10 mouse cellular contexts compared by ENCODE assay signal in the genomic region with DNA sequence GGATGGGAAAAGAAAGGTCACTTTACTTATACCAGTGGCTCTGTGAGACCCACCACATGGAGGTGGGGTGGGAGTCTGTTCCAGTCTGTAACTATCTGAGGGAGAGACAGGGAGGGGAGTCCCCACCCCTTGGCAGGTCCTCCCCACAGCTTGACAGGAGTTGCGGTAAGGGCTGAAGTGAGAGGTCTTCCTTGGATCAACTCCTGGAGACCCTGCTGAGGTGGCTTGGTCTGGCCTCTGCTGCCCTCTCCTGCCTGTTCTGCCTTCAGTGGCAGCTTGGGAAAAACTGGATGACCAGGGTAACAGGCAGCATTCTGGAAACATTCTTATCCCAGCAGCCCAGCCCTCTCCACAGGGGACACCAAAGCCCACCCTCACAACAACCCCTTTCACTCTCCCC. TPM values are rescaled to one million over a fixed set of nuclear protein-coding genes. Genes with fewer than 3 reads are reported as not detected.
DNase-seq lines count a peak whose midpoint lies in the region; ATAC-seq and TF ChIP-seq lines count a peak whose summit lies in the region.
"Had no signal": no experiment of that assay in that cellular context is flagged by ENCODE, and none has a peak within 500 bp of the region (broad histone marks: within the 10 kb centered on the region; RNA-seq: fewer than 3 reads in every experiment).

No protein-coding gene starts in this region.

- peak; percentile 62 for TF ChIP-seq CTCF in hindbrain, postnatal 0 days (IDR thresholded peaks at IDR 0.05; ENCODE audit: low read depth)
- peak; percentile 19; the same call in 1 of the 2 replicates for TF ChIP-seq CTCF in small intestine, adult 2 months (IDR thresholded peaks at IDR 0.05; ENCODE audit: extremely low read depth, insufficient read length, insufficient replicate concordance, low read depth, low read length)

- peaks cover 63% of the 10 kb centered on the region for H3K27me3 ChIP-seq in hindbrain, postnatal 0 days (ENCODE audit: insufficient read depth, low read length)
- H3K27me3 ChIP-seq in hindbrain, embryonic 16.5 days (replicated peaks; ENCODE audit: control insufficient read depth, insufficient read depth, low read length) = peaks cover 79% of the 10 kb centered on the region
- peaks cover 89% of the 10 kb centered on the region for H3K27me3 ChIP-seq in midbrain, embryonic 10.5 days (ENCODE audit: low read depth, poor library complexity, severe bottlenecking)
- peaks cover 60% of the 10 kb centered on the region for H3K27me3 ChIP-seq in midbrain, embryonic 16.5 days (ENCODE audit: control insufficient read depth, insufficient read depth, low read depth, low read length)
- H3K27me3 ChIP-seq in embryonic facial prominence, embryonic 11.5 days (ENCODE audit: control insufficient read depth, insufficient read depth, low read length) = peaks cover 58% of the 10 kb centered on the region
- peaks cover 36% of the 10 kb centered on the region for H3K27me3 ChIP-seq in small intestine, adult 2 months (ENCODE audit: control insufficient read depth, insufficient read depth, low read length)

- H3K9me3 ChIP-seq in hindbrain, postnatal 0 days (ENCODE audit: low read length) = no peaks in the 10 kb centered on the region
- no peaks in the 10 kb centered on the region for H3K9me3 ChIP-seq in hindbrain, embryonic 16.5 days (ENCODE audit: control insufficient read depth, low read length)
- H3K9me3 ChIP-seq in midbrain, embryonic 10.5 days (replicated peaks) = no peaks in the 10 kb centered on the region
- H3K9me3 ChIP-seq in midbrain, embryonic 16.5 days (replicated peaks; ENCODE audit: control insufficient read depth, low read length, poor library complexity, severe bottlenecking) = no peaks in the 10 kb centered on the region
- H3K9me3 ChIP-seq in embryonic facial prominence, embryonic 11.5 days (replicated peaks; ENCODE audit: control insufficient read depth, low read length) = no peaks in the 10 kb centered on the region
- H3K9me3 ChIP-seq: embryonic facial prominence, embryonic 15.5 days had no signal

- 0% methylated on average over 1 of the region's 1 CpGs for WGBS in hindbrain, postnatal 0 days
- WGBS in hindbrain, embryonic 16.5 days = 0% methylated on average over 1 of the region's 1 CpGs
- 0% methylated on average over 1 of the region's 1 CpGs for WGBS in midbrain, embryonic 10.5 days
- 0% methylated on average over 1 of the region's 1 CpGs for WGBS in midbrain, embryonic 16.5 days
- 7% methylated on average over 1 of the region's 1 CpGs for WGBS in embryonic facial prominence, embryonic 11.5 days
- whole genome bisulfite sequencing in small intestine, adult 2 months = 4% methylated on average over 1 of the region's 1 CpGs

- no peak overlapping the region for H3K4me2 ChIP-seq in hindbrain, postnatal 0 days (ENCODE audit: low read depth, low read length)
- H3K4me2 ChIP-seq in hindbrain, embryonic 16.5 days (ENCODE audit: low read length) = no peak overlapping the region
- no peak overlapping the region for H3K4me2 ChIP-seq in midbrain, embryonic 16.5 days (ENCODE audit: low read length)
- no peak overlapping the region for H3K4me2 ChIP-seq in embryonic facial prominence, embryonic 11.5 days (ENCODE audit: low read depth, low read length)
- H3K4me2 ChIP-seq: embryonic facial prominence, embryonic 15.5 days had no signal

- H3K4me1 ChIP-seq in hindbrain, postnatal 0 days (ENCODE audit: insufficient read depth, low read length) = no peaks in the 10 kb centered on the region
- no peaks in the 10 kb centered on the region for H3K4me1 ChIP-seq in hindbrain, embryonic 16.5 days (ENCODE audit: control insufficient read depth, insufficient read depth, low read depth, low read length)
- H3K4me1 ChIP-seq in midbrain, embryonic 10.5 days = peaks cover 14% of the 10 kb centered on the region
- no peaks in the 10 kb centered on the region for H3K4me1 ChIP-seq in midbrain, embryonic 16.5 days (ENCODE audit: control insufficient read depth, insufficient read depth, low read length)
- peaks cover 8% of the 10 kb centered on the region for H3K4me1 ChIP-seq in embryonic facial prominence, embryonic 11.5 days (ENCODE audit: control insufficient read depth, insufficient read depth, low read length)
- peaks cover 2% of the 10 kb centered on the region for H3K4me1 ChIP-seq in small intestine, adult 2 months (ENCODE audit: control insufficient read depth, insufficient read depth, insufficient read length, low read length)

- H3K36me3 ChIP-seq in hindbrain, postnatal 0 days (ENCODE audit: insufficient read depth, low read length) = no peaks in the 10 kb centered on the region
- H3K36me3 ChIP-seq in hindbrain, embryonic 16.5 days (ENCODE audit: control insufficient read depth, insufficient read depth, low read length) = no peaks in the 10 kb centered on the region
- H3K36me3 ChIP-seq in midbrain, embryonic 10.5 days = no peaks in the 10 kb centered on the region
- no peaks in the 10 kb centered on the region for H3K36me3 ChIP-seq in midbrain, embryonic 16.5 days (ENCODE audit: control insufficient read depth, insufficient read depth, low read length)
- no peaks in the 10 kb centered on the region for H3K36me3 ChIP-seq in embryonic facial prominence, embryonic 11.5 days (replicated peaks; ENCODE audit: control insufficient read depth, insufficient read depth, low read depth, low read length)
- H3K36me3 ChIP-seq in small intestine, adult 2 months (ENCODE audit: control insufficient read depth, insufficient read depth, low read length) = no peaks in the 10 kb centered on the region; the same call in 1 of the 2 replicates
- H3K36me3 ChIP-seq: embryonic facial prominence, embryonic 15.5 days had no signal

- no peak overlapping the region for H3K27ac ChIP-seq in hindbrain, postnatal 0 days
- H3K27ac ChIP-seq in hindbrain, embryonic 16.5 days (ENCODE audit: low read depth, low read length) = no peak overlapping the region
- no peak overlapping the region for H3K27ac ChIP-seq in midbrain, embryonic 10.5 days (replicated peaks)
- H3K27ac ChIP-seq in midbrain, embryonic 16.5 days (ENCODE audit: low read length) = no peak overlapping the region
- no peak overlapping the region for H3K27ac ChIP-seq in embryonic facial prominence, embryonic 11.5 days (replicated peaks; ENCODE audit: low read depth, low read length)
- H3K27ac ChIP-seq in small intestine, adult 2 months (ENCODE audit: insufficient read depth, low read depth, low read length) = peak overlapping the region; percentile 21; the same call in 1 of the 2 replicates
- H3K27ac ChIP-seq: embryonic facial prominence, embryonic 15.5 days had no signal

- H3K9ac ChIP-seq in hindbrain, postnatal 0 days (replicated peaks; ENCODE audit: low read length) = no peak overlapping the region
- no peak overlapping the region for H3K9ac ChIP-seq in hindbrain, embryonic 16.5 days (ENCODE audit: low read depth, low read length)
- H3K9ac ChIP-seq in midbrain, embryonic 16.5 days (ENCODE audit: low read depth, low read length) = no peak overlapping the region
- H3K9ac ChIP-seq in embryonic facial prominence, embryonic 11.5 days (replicated peaks; ENCODE audit: low read length) = no peak overlapping the region
- H3K9ac ChIP-seq: embryonic facial prominence, embryonic 15.5 days had no signal

- no peak for TF ChIP-seq POLR2A in small intestine, adult 2 months (IDR thresholded peaks at IDR 0.05; ENCODE audit: low read depth, low read length)

- peak; percentile 37 for DNase-seq in hindbrain, postnatal 0 days (ENCODE audit: low spot score)
- peak; percentile 47 for DNase-seq in midbrain, embryonic 10.5 days (ENCODE audit: low spot score)
- peak; percentile 41 for DNase-seq in embryonic facial prominence, embryonic 11.5 days (ENCODE audit: low spot score)
- no peak for DNase-seq in adrenal gland, postnatal 4 days (ENCODE audit: low spot score in 2 of 2)
- no peak for DNase-seq in left cerebral cortex, adult 18-20 months (ENCODE audit: low spot score in 2 of 2)
- DNase-seq: kidney, adult 18-20 months had no signal

- H3K4me3 ChIP-seq in hindbrain, postnatal 0 days (ENCODE audit: low read length) = no peak overlapping the region
- no peak overlapping the region for H3K4me3 ChIP-seq in hindbrain, embryonic 16.5 days (ENCODE audit: low read length)
- no peak overlapping the region for H3K4me3 ChIP-seq in midbrain, embryonic 10.5 days
- H3K4me3 ChIP-seq in midbrain, embryonic 16.5 days (ENCODE audit: low read depth, low read length) = no peak overlapping the region
- no peak overlapping the region for H3K4me3 ChIP-seq in embryonic facial prominence, embryonic 11.5 days (ENCODE audit: low read depth, low read length)
- no peak overlapping the region for H3K4me3 ChIP-seq in small intestine, adult 2 months (ENCODE audit: low read depth, low read length)
- H3K4me3 ChIP-seq: embryonic facial prominence, embryonic 15.5 days had no signal

- ATAC-seq in hindbrain, postnatal 0 days = no peak
- ATAC-seq in hindbrain, embryonic 16.5 days = no peak
- ATAC-seq in midbrain, embryonic 16.5 days = no peak
- no peak for ATAC-seq in embryonic facial prominence, embryonic 11.5 days (replicated peaks; ENCODE audit: insufficient number of reproducible peaks, low FRiP score, low TSS enrichment, low read depth)

RNA-seq across cellular contexts. Expression of gene Foxf1, which starts 6.5 kb away (rescaled TPM):
- 1.8 and 1.9 TPM in 2 replicates for total RNA-seq in hindbrain, postnatal 0 days (2014; rRNA removed)
- 1.2 and 1.4 TPM in 2 replicates for polyA plus RNA-seq in hindbrain, postnatal 0 days (2015; fragmentation: Nextera tagmentation; extraction: Ambion mirVana)
- polyA plus RNA-seq in hindbrain, embryonic 16.5 days (2015; fragmentation: Nextera tagmentation; extraction: Ambion mirVana) = 1.1 and 1.3 TPM in 2 replicates
- polyA plus RNA-seq in midbrain, embryonic 10.5 days (2016; fragmentation: Nextera tagmentation; extraction: Ambion mirVana) = 0.17 and 1.1 TPM in 2 replicates
- 0.91 and 1.1 TPM in 2 replicates for polyA plus RNA-seq in midbrain, embryonic 16.5 days (2015; fragmentation: Nextera tagmentation; extraction: Ambion mirVana)
- polyA plus RNA-seq in embryonic facial prominence, embryonic 11.5 days (2014; fragmentation: Nextera tagmentation; extraction: Ambion mirVana) = 19.6 and 24.5 TPM in 2 replicates
- polyA plus RNA-seq in small intestine, adult 2 months (2012; rRNA removed) = 28.2 and 49.6 TPM in 2 replicates
- 1 to 10 TPM; 1.1 TPM for total RNA-seq in adrenal gland, postnatal 4 days (2021)
- under 1 TPM; 0.67 to 0.98 TPM for total RNA-seq in left cerebral cortex, adult 18-20 months (2021)

RNA-seq across cellular contexts. Expression of gene Mthfsd, which starts 17.5 kb away (rescaled TPM):
- 39.9 and 45.6 TPM in 2 replicates for total RNA-seq in hindbrain, postnatal 0 days (2014; rRNA removed)
- polyA plus RNA-seq in hindbrain, postnatal 0 days (2015; fragmentation: Nextera tagmentation; extraction: Ambion mirVana) = 44.4 and 47.0 TPM in 2 replicates
- polyA plus RNA-seq in hindbrain, embryonic 16.5 days (2015; fragmentation: Nextera tagmentation; extraction: Ambion mirVana) = 45.2 and 46.3 TPM in 2 replicates
- polyA plus RNA-seq in midbrain, embryonic 10.5 days (2016; fragmentation: Nextera tagmentation; extraction: Ambion mirVana) = 66.3 and 66.8 TPM in 2 replicates
- 52.3 and 53.0 TPM in 2 replicates for polyA plus RNA-seq in midbrain, embryonic 16.5 days (2015; fragmentation: Nextera tagmentation; extraction: Ambion mirVana)
- polyA plus RNA-seq in embryonic facial prominence, embryonic 11.5 days (2014; fragmentation: Nextera tagmentation; extraction: Ambion mirVana) = 50.0 and 52.5 TPM in 2 replicates
- polyA plus RNA-seq in small intestine, adult 2 months (2012; rRNA removed) = 22.6 and 23.4 TPM in 2 replicates
- 10 to 100 TPM; 39.2 to 42.7 TPM for total RNA-seq in adrenal gland, postnatal 4 days (2021)
- 10 to 100 TPM; 37.1 to 43.3 TPM for total RNA-seq in left cerebral cortex, adult 18-20 months (2021)

RNA-seq across cellular contexts. Expression of gene Foxc2, which starts 25.3 kb away (rescaled TPM):
- total RNA-seq in hindbrain, postnatal 0 days (2014; rRNA removed) = 3.7 and 10.6 TPM in 2 replicates
- polyA plus RNA-seq in hindbrain, postnatal 0 days (2015; fragmentation: Nextera tagmentation; extraction: Ambion mirVana) = 2.8 and 3.6 TPM in 2 replicates
- 1.9 and 2.8 TPM in 2 replicates for polyA plus RNA-seq in hindbrain, embryonic 16.5 days (2015; fragmentation: Nextera tagmentation; extraction: Ambion mirVana)
- polyA plus RNA-seq in midbrain, embryonic 10.5 days (2016; fragmentation: Nextera tagmentation; extraction: Ambion mirVana) = 5.1 and 6.1 TPM in 2 replicates
- polyA plus RNA-seq in midbrain, embryonic 16.5 days (2015; fragmentation: Nextera tagmentation; extraction: Ambion mirVana) = 1.7 and 2.0 TPM in 2 replicates
- 15.1 and 15.7 TPM in 2 replicates for polyA plus RNA-seq in embryonic facial prominence, embryonic 11.5 days (2014; fragmentation: Nextera tagmentation; extraction: Ambion mirVana)
- polyA plus RNA-seq in small intestine, adult 2 months (2012; rRNA removed) = 0.53 and 0.63 TPM in 2 replicates
- total RNA-seq in adrenal gland, postnatal 4 days (2021) = 10 to 100 TPM in 1 of 2 experiments, 1 to 10 TPM in 1; 9.8 to 15.2 TPM
- total RNA-seq in left cerebral cortex, adult 18-20 months (2021) = 1 to 10 TPM; 2.3 to 2.6 TPM

RNA-seq across cellular contexts. Expression of gene Foxl1, which starts 37.0 kb away (rescaled TPM):
- 0.40 and 0.58 TPM in 2 replicates for total RNA-seq in hindbrain, postnatal 0 days (2014; rRNA removed)
- polyA plus RNA-seq in hindbrain, postnatal 0 days (2015; fragmentation: Nextera tagmentation; extraction: Ambion mirVana) = 0.21 TPM in 1 of 2 replicates, not detected in the other
- polyA plus RNA-seq in hindbrain, embryonic 16.5 days (2015; fragmentation: Nextera tagmentation; extraction: Ambion mirVana) = 0.09 and 0.16 TPM in 2 replicates
- 1.1 TPM in 2 replicates for polyA plus RNA-seq in midbrain, embryonic 10.5 days (2016; fragmentation: Nextera tagmentation; extraction: Ambion mirVana)
- polyA plus RNA-seq in midbrain, embryonic 16.5 days (2015; fragmentation: Nextera tagmentation; extraction: Ambion mirVana) = 0.06 TPM in 1 of 2 replicates, not detected in the other
- polyA plus RNA-seq in embryonic facial prominence, embryonic 11.5 days (2014; fragmentation: Nextera tagmentation; extraction: Ambion mirVana) = 4.4 and 4.7 TPM in 2 replicates
- polyA plus RNA-seq in small intestine, adult 2 months (2012; rRNA removed) = 3.0 and 7.9 TPM in 2 replicates
- 1 to 10 TPM; 1.2 to 1.8 TPM for total RNA-seq in adrenal gland, postnatal 4 days (2021)
- total RNA-seq in left cerebral cortex, adult 18-20 months (2021) = under 1 TPM in 1 of 2 experiments, not detected in 1; 0.16 TPM

Comparison
In these comparisons a context has a peak if more than half of its experiments do, and no peak if none do; other contexts are left out.
1. DNase-seq: peak in hindbrain, postnatal 0 days (single experiment), midbrain, embryonic 10.5 days (single experiment) and embryonic facial prominence, embryonic 11.5 days (single experiment); none in adrenal gland, postnatal 4 days (0 of 2) and left cerebral cortex, adult 18-20 months (0 of 2).